Mouse (Mus musculus) kidney, postnatal 0 days (tissue): ENCODE data around the gene Tmem127. TPM values are rescaled to one million over a fixed set of nuclear protein-coding genes. Genes with fewer than 3 reads are reported as not detected.

Source experiments
- ATAC-seq: fragments of 200-750 bp; cut with Nextera tagmentation; replicated peaks from 2 replicates; pipeline ENCODE4 v1.8.0; 2017; ENCODE audit warnings: low read depth, moderate number of reproducible peaks, moderate TSS enrichment, moderate library complexity; ENCODE audit not compliant: low FRiP score
- DNase-seq: peaks from one replicate; pipeline ENCODE4 v3.0.0-alpha.2; 2016; ENCODE audit warnings: low spot score
- H3K27ac ChIP-seq: fragments of 300-500 bp; sonication (generic); 2 replicates; pipeline ENCODE4 v1.5.1; 2014; ENCODE audit warnings: mild to moderate bottlenecking
- H3K27me3 ChIP-seq: fragments of 300-500 bp; sonication (generic); 2 replicates; pipeline ENCODE4 v1.6.1; 2014; ENCODE audit warnings: low read length, mixed read lengths; ENCODE audit not compliant: insufficient read depth
- H3K36me3 ChIP-seq: fragments of 300-500 bp; sonication (generic); 2 replicates; pipeline ENCODE4 v1.6.1; 2014; ENCODE audit warnings: low read length, mixed read lengths; ENCODE audit not compliant: insufficient read depth
- H3K4me1 ChIP-seq: fragments of 300-500 bp; sonication (generic); replicated peaks from 2 replicates; pipeline ENCODE4 v1.6.1; 2014; ENCODE audit warnings: antibody characterized with exemption, low read length, mixed read lengths; ENCODE audit not compliant: insufficient read depth
- H3K4me2 ChIP-seq: fragments of 300-500 bp; sonication (generic); 2 replicates; pipeline ENCODE4 v1.6.1; 2014; ENCODE audit warnings: mild to moderate bottlenecking, low read length, moderate library complexity, mixed read lengths
- H3K4me3 ChIP-seq: fragments of 300-500 bp; sonication (generic); replicated peaks from 2 replicates; pipeline ENCODE4 v1.5.1; 2014; ENCODE audit warnings: low read depth, low read length
- H3K9ac ChIP-seq: fragments of 300-500 bp; sonication (generic); 2 replicates; pipeline ENCODE4 v1.6.1; 2014; ENCODE audit warnings: low read depth, low read length
- H3K9me3 ChIP-seq: fragments of 300-500 bp; sonication (generic); replicated peaks from 2 replicates; pipeline ENCODE4 v1.6.1; 2016; ENCODE audit warnings: low read length, inconsistent platforms, mixed read lengths
- CTCF ChIP-seq: IDR thresholded peaks from 2 replicates; pipeline ENCODE4 v1.5.1; 2016; ENCODE audit warnings: antibody characterized with exemption, low read depth, mild to moderate bottlenecking, moderate library complexity
- WGBS: fragments of 180-500 bp; shearing (Covaris S2); extraction: QIAGEN DNeasy Blood & Tissue Kit; methylation state at CpG from one replicate; pipeline ENCODE4 v1.1.7; 2014; 5-methylcytosine and 5-hydroxymethylcytosine counted together
- polyA plus RNA-seq: library from polyadenylated mRNA; unstranded; fragments of >200 nt; fragmentation: Nextera tagmentation; extraction: Ambion mirVana; gene quantifications from 2 replicates; pipeline ENCODE4 v1.2.1, GENCODE M21; 2015

Tmem127 gene
- polyA plus RNA-seq, 1 experiment from 2014 or later = 35.7 TPM

GRCm38 (mm10) chr2:127272806-127273205, 25.1 kb downstream of the Tmem127 start:
- Histone ChIP-seq H3K4me2 (no peak overlapping the region), H3K9ac (no peak overlapping the region), H3K36me3 (no peaks in the 10 kb centered on the region), H3K9me3 (no peaks in the 10 kb centered on the region), H3K4me1 (peaks cover 4% of the 10 kb centered on the region; the same call in 1 of the 2 replicates), H3K27ac (no peak overlapping the region), H3K4me3 (no peak overlapping the region), H3K27me3 (no peaks in the 10 kb centered on the region)
- ATAC-seq = no peak
- no peak for TF ChIP-seq CTCF
- DNase-seq = no peak
- over 99% methylated on average over 3 of the region's 3 CpGs for WGBS

GRCm38 (mm10) chr2:127274590-127274989, 26.9 kb downstream of the Tmem127 start:
- 89% methylated on average over 2 of the region's 2 CpGs for WGBS
- no peak for TF ChIP-seq CTCF
- no peak for ATAC-seq
- Histone ChIP-seq H3K4me2 (no peak overlapping the region), H3K4me1 (peaks cover 4% of the 10 kb centered on the region; the same call in 1 of the 2 replicates), H3K27me3 (no peaks in the 10 kb centered on the region), H3K9ac (no peak overlapping the region), H3K9me3 (no peaks in the 10 kb centered on the region), H3K27ac (no peak overlapping the region), H3K4me3 (no peak overlapping the region), H3K36me3 (no peaks in the 10 kb centered on the region)
- DNase-seq = no peak

GRCm38 (mm10) chr2:127275551-127276320, 28.0 kb downstream of the Tmem127 start:
- Histone ChIP-seq H3K9me3 (no peaks in the 10 kb centered on the region), H3K9ac (no peak overlapping the region), H3K4me1 (peaks cover 4% of the 10 kb centered on the region; the same call in 1 of the 2 replicates), H3K27me3 (no peaks in the 10 kb centered on the region), H3K36me3 (no peaks in the 10 kb centered on the region), H3K27ac (no peak overlapping the region), H3K4me3 (no peak overlapping the region), H3K4me2 (no peak overlapping the region)
- ATAC-seq = no peak
- 75% methylated on average over 5 of the region's 5 CpGs for WGBS
- no peak for DNase-seq
- no peak for TF ChIP-seq CTCF

- Histone ChIP-seq H3K27me3 (no peaks in the 10 kb centered on the region), H3K4me1 (0 out of 2 replicates have a peak, but pooled peaks cover 4% of the 10 kb centered on the region), H3K36me3 (no peaks in the 10 kb centered on the region), H3K9me3 (no peaks in the 10 kb centered on the region), H3K4me3 (no peak overlapping the region), H3K4me2 (no peak overlapping the region), H3K27ac (no peak overlapping the region), H3K9ac (no peak overlapping the region)
- no peak for DNase-seq
- ATAC-seq = no peak
- TF ChIP-seq CTCF = no peak
Observed at GRCm38 (mm10) chr2:127278162-127278561, 30.5 kb downstream of the Tmem127 start.

- no peak overlapping the region for H3K4me2 ChIP-seq
- no peaks in the 10 kb centered on the region for H3K27me3 ChIP-seq
- peak; percentile 52; the same call in 1 of the 2 replicates for ATAC-seq
- no peaks in the 10 kb centered on the region for H3K4me1 ChIP-seq
- no peak overlapping the region for H3K4me3 ChIP-seq
- 25% methylated on average over 4 of the region's 4 CpGs for WGBS
- DNase-seq = peak; percentile 50
- peak overlapping the region; percentile 55; the same call in 1 of the 2 replicates for H3K27ac ChIP-seq
- peaks cover 42% of the 10 kb centered on the region for H3K36me3 ChIP-seq
- no peaks in the 10 kb centered on the region for H3K9me3 ChIP-seq
- no peak overlapping the region for H3K9ac ChIP-seq
- no peak for TF ChIP-seq CTCF
Observed at GRCm38 (mm10) chr2:127292250-127292649, 44.5 kb downstream of the Tmem127 start.

GRCm38 (mm10) chr2:127297001-127297805, 49.5 kb downstream of the Tmem127 start:
- Histone ChIP-seq H3K9me3 (no peaks in the 10 kb centered on the region), H3K27ac (no peak overlapping the region), H3K4me2 (no peak overlapping the region), H3K4me1 (no peaks in the 10 kb centered on the region), H3K27me3 (no peaks in the 10 kb centered on the region), H3K36me3 (peaks cover 50% of the 10 kb centered on the region), H3K4me3 (no peak overlapping the region), H3K9ac (no peak overlapping the region)
- WGBS = 76% methylated on average over 7 of the region's 7 CpGs
- no peak for TF ChIP-seq CTCF
- DNase-seq = no peak
- ATAC-seq = no peak
